Mouse (Mus musculus) stomach, postnatal 0 days (tissue): ENCODE measurements around the gene Hinfp.

Source experiments
- CTCF ChIP-seq: IDR thresholded peaks from 2 replicates; pipeline ENCODE4 v1.5.1; 2016; ENCODE audit warnings: antibody characterized with exemption, low read depth, mild to moderate bottlenecking, moderate library complexity
- EP300 ChIP-seq: optimal IDR thresholded peaks from 2 replicates; pipeline ENCODE3; 2016; ENCODE audit warnings: antibody characterized with exemption

DNA sequence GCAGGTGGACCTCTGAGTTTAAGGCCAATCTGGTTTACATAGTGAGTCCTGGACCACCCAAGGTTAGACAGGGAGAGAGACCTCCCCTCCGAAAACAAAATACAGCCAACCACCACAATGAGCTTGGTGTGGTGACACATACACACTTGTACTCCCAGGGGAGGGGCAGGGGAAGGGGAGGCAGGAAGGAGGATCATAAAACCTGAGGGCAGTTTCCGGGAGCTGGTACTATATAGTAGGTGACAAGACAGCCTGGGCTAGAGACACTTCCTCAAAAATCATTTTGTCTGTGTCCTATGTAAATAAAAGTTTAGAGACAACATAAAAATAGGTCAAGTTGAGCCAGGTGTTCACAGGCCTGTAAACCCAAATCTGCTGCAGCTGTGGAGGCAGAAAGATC lies 1.8 kb upstream of the Hinfp start:
- TF ChIP-seq CTCF (no peak), EP300 (no peak)
